Mouse (Mus musculus) embryo, embryonic 10.5 days (tissue): Measurements from ENCODE around the gene Klhdc7b.

Source experiments
- DNase-seq: peaks from one replicate; pipeline ENCODE4 v3.0.0-alpha.2; 2015; ENCODE audit warnings: low spot score

Gene Klhdc7b

GRCm38 (mm10) chr15:89374801-89375534 lies 9.7 kb upstream of the Klhdc7b start:
- DNase-seq, result no peak

- no peak for DNase-seq
Measured at GRCm38 (mm10) chr15:89376040-89376439, 8.7 kb upstream of the Klhdc7b start.

DNA sequence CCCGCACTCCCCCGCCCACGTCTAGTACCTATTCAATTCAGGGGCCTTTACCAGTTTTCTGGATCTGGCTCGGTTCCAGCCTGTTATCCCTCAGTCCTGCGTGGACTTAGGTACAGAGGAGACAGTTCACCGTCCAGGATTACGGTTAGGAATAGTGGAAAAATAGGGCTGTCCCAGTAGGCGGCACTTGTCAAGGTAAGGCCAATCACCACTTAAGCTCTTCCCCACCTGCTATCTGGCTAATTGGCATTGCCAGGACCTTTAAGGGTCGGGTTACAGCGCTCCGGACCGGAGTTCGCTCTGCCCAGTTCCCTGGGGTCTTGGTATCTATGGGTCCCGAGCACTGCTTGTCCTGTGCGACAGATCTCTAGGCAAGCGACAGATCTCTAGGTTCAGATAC lies 7.8 kb upstream of the Klhdc7b start, which contains the start of gene Tymp:
TSS of gene Tymp (minus strand) at position 83 of the 400 bp plus-strand sequence.
- no peak for DNase-seq

DNA sequence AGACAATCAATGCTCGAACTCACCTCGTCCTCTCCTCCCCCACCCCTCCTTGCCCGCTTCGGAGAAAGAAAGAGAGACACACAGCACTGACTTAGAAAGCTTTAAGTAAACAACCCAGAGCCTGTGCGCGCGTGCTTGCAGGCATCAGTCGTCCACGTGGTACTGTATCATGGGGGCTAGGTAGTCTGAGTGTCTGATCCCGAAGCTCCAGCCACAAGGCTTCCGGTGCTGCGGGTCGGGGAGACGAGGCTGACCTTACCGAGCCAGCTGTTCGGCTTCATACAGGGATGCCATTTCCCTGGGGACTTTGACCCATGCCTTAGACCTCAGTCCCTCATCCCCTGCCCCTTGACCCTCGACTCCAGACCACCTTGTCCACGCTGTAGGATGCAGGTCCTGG lies 7.4 kb upstream of the Klhdc7b start:
- peak; percentile 30 for DNase-seq

GRCm38 (mm10) chr15:89377938-89378828 lies 6.5 kb upstream of the Klhdc7b start:
- DNase-seq, result peak; percentile 15

DNA sequence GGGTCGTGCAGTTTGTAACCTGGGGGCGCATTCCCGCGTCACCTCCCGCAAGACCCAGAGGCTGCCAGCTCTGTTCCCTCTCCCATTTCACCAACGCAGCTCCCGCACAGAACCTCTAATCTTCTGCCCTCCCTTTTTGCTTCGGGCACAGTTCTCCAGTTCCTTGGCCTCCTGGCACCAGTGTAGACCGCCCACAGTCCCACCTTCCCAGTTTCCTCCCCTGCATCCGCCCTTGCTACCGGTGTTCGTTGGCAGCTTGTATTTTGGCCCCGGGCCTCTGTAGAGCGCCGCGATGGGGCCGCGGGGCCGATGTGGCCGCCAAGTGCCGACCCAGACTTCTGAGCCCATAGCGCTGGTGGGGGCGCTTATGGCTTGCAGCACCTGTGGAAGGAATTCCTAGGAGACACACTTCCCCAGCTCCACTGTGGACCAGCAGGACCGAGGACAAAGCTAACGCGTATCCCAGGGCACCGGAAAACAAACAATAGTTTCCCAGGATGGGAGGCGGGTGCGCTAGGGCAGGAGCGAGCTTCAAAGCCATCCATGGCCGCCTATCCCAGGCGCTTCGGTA lies 5.8 kb upstream of the Klhdc7b start, which contains the start of gene Odf3b:
TSS of gene Odf3b (minus strand) at position 452 of the 571 bp plus-strand sequence.
- DNase-seq, result peak; percentile 59

DNA sequence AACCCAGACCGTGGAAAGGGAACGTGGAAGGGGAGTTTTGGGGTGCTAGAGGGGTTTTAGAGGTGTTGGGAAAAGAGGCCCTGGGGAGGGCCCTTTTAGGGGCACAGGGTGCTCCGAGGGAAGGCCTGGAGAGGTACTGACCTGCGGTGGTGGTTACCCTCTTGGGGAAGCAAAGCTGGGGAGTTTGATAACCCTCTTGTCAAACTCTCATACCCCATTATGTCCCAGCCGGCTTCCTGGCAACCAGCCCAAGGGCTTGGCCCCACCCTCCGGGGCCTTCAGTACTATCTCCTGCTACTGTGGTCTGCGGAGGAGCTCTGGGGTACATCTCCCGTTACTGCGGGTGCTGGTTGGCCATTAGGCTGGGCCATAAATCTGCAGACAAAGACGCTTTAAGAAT lies 5.3 kb upstream of the Klhdc7b start:
- DNase-seq, result peak; percentile 15

- DNase-seq, result no peak
Measured at GRCm38 (mm10) chr15:89387127-89387526, 2.4 kb downstream of the Klhdc7b start.

- no peak for DNase-seq
Measured at GRCm38 (mm10) chr15:89390081-89390480, 5.4 kb downstream of the Klhdc7b start.

- no peak for DNase-seq
Measured at GRCm38 (mm10) chr15:89396883-89397282, 12.2 kb downstream of the Klhdc7b start.

GRCm38 (mm10) chr15:89398146-89398545 lies 13.4 kb downstream of the Klhdc7b start:
- no peak for DNase-seq

- DNase-seq, result no peak
Measured at GRCm38 (mm10) chr15:89399716-89400115, 15.0 kb downstream of the Klhdc7b start.

GRCm38 (mm10) chr15:89402471-89402870 lies 17.8 kb downstream of the Klhdc7b start:
- no peak for DNase-seq

GRCm38 (mm10) chr15:89404831-89405623 lies 20.3 kb downstream of the Klhdc7b start:
- DNase-seq, result no peak

DNA sequence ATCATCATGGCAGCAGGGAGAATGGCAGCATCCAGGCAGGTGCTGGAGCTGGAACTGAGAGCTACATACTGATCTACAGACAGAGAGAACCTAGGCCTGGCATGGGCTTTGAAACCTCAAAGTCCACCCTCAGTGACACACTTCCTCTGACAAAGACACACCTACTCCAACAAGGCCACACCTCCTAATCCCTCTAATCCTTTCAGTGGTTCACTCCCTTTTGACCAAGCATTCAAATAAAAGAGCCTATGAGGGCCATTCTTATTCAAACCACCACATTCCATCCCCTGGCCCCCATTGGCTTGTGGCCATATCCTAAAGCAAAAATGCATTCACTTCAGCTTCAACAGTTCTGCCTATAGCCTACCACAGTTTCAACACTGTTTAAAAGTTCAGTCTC lies 22.0 kb downstream of the Klhdc7b start:
- DNase-seq, result no peak

- no peak for DNase-seq
Measured at GRCm38 (mm10) chr15:89410118-89410517, 25.4 kb downstream of the Klhdc7b start, which contains the start of gene Syce3. Syce3 (minus strand) TSS chr15:89410503.

GRCm38 (mm10) chr15:89415282-89415681 lies 30.6 kb downstream of the Klhdc7b start:
- no peak for DNase-seq

- no peak for DNase-seq
Measured at GRCm38 (mm10) chr15:89421938-89422337, 37.2 kb downstream of the Klhdc7b start.

DNA sequence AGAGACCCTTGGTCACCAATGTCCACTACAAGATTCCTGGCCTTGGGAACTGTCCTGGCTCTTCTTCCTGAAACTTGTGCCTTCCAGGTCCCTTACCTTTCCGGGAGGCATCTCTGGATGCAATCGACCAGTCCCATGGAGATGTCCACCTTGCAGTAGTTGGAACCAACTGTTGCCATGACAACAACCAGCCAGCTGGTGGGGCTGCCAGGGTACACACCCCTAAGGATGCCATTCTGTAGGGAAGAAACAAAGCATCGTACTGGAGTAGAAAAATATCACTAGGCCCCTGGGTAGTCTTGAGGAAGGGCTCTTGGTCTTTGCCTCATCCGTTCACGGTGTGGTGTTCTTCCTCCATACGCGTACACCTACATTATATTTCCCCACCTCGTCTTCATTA lies 39.9 kb downstream of the Klhdc7b start:
- DNase-seq, result no peak

DNA sequence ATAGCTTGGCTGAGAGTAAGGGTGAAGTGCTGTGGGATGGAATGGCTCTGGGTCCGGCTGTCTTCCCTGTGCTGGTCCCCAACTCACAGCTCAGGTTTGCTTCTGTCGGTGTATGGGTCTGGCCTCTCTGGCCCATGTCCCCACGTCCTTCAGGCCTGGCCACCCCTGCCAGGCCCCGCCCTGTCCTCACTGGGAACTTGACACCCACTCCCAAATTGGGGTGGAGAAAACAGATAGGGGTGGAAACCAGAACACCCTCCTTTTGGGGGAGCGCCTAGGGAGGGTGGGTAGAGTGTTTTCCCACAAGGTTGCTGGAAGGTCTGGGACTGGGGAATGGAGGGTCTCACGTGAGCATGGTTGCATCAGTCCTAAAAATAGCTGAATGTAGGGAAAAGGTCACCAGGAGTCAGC lies 41.0 kb downstream of the Klhdc7b start, which contains the start of gene Cpt1b:
TSS of gene Cpt1b (minus strand) at position 153 of the 411 bp plus-strand sequence.
- DNase-seq, result peak; percentile 18

GRCm38 (mm10) chr15:89426716-89427115 lies 42.0 kb downstream of the Klhdc7b start:
- no peak for DNase-seq
